Comparison of ENCODE assay signal across 21 mouse cellular contexts in the genomic region with DNA sequence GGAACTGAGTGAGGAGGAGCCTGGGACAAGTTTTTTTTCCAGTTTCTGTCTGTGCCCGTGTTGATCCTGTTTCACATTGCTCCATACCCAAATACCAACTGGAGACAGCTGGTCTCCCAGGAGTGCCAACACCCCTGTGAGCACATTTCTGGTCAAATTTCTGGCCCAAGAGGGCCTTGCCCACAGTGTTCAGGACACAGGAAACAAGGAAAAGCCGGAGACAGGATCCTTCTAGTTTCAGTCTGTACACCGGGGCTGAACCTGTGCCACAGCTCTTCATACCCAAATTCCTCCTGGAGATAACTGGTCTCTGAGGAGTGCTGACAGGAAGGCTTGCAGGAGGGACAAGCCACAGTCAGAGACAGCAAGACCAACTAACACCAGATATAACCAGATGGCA.
DNase-seq lines count a peak whose midpoint lies in the region; ATAC-seq and TF ChIP-seq lines count a peak whose summit lies in the region.
"Had no signal": no experiment of that assay in that cellular context is flagged by ENCODE, and none has a peak within 500 bp of the region (broad histone marks: within the 10 kb centered on the region; RNA-seq: fewer than 3 reads in every experiment).

No protein-coding gene starts in this region.

- 84% methylated on average over 3 of the region's 3 CpGs for WGBS in midbrain, postnatal 0 days
- WGBS in midbrain, embryonic 16.5 days, result 92% methylated on average over 3 of the region's 3 CpGs

- no peaks in the 10 kb centered on the region for H3K27me3 ChIP-seq in midbrain, postnatal 0 days (ENCODE audit: insufficient read depth, low read length)
- H3K27me3 ChIP-seq in midbrain, embryonic 16.5 days (ENCODE audit: control insufficient read depth, insufficient read depth, low read depth, low read length), result no peaks in the 10 kb centered on the region
- H3K27me3 ChIP-seq: CH12.LX; embryonic facial prominence, embryonic 12.5 days; forebrain, embryonic 12.5 days; heart, embryonic 12.5 days; intestine, embryonic 15.5 days; Patski had no signal

- no peaks in the 10 kb centered on the region for H3K9me3 ChIP-seq in midbrain, postnatal 0 days (ENCODE audit: low read length)
- no peaks in the 10 kb centered on the region for H3K9me3 ChIP-seq in midbrain, embryonic 16.5 days (replicated peaks; ENCODE audit: control insufficient read depth, low read length, poor library complexity, severe bottlenecking)
- H3K9me3 ChIP-seq: embryonic facial prominence, embryonic 12.5 days; forebrain, embryonic 12.5 days; heart, embryonic 12.5 days; hindbrain, embryonic 10.5 days; intestine, embryonic 15.5 days had no signal

- no peak overlapping the region for H3K9ac ChIP-seq in midbrain, postnatal 0 days (replicated peaks; ENCODE audit: low read length, poor library complexity, severe bottlenecking)
- H3K9ac ChIP-seq in midbrain, embryonic 16.5 days (ENCODE audit: low read depth, low read length), result no peak overlapping the region
- H3K9ac ChIP-seq: embryonic facial prominence, embryonic 12.5 days; forebrain, embryonic 12.5 days; heart, embryonic 12.5 days; hindbrain, embryonic 14.5 days; intestine, embryonic 15.5 days had no signal

- H3K4me1 ChIP-seq in midbrain, postnatal 0 days (ENCODE audit: insufficient read depth, low read length), result no peaks in the 10 kb centered on the region
- no peaks in the 10 kb centered on the region for H3K4me1 ChIP-seq in midbrain, embryonic 16.5 days (ENCODE audit: control insufficient read depth, insufficient read depth, low read length)
- H3K4me1 ChIP-seq: embryonic facial prominence, embryonic 12.5 days; forebrain, embryonic 12.5 days; heart, embryonic 12.5 days; hindbrain, embryonic 10.5 days; intestine, embryonic 15.5 days had no signal

- no peak overlapping the region for H3K4me3 ChIP-seq in midbrain, postnatal 0 days (ENCODE audit: low read depth, low read length)
- H3K4me3 ChIP-seq in midbrain, embryonic 16.5 days (ENCODE audit: low read depth, low read length), result no peak overlapping the region
- H3K4me3 ChIP-seq: embryonic facial prominence, embryonic 12.5 days; forebrain, embryonic 12.5 days; heart, adult 2 months; heart, embryonic 12.5 days; hindbrain, embryonic 10.5 days; intestine, embryonic 15.5 days had no signal

- no peak overlapping the region for H3K27ac ChIP-seq in midbrain, postnatal 0 days (ENCODE audit: low read depth, low read length)
- H3K27ac ChIP-seq in midbrain, embryonic 16.5 days (ENCODE audit: low read length), result no peak overlapping the region
- H3K27ac ChIP-seq: embryonic facial prominence, embryonic 12.5 days; forebrain, embryonic 12.5 days; heart, adult 2 months; hindbrain, embryonic 10.5 days; hindbrain, embryonic 14.5 days; intestine, embryonic 15.5 days had no signal

- no peak overlapping the region for H3K4me2 ChIP-seq in midbrain, postnatal 0 days (ENCODE audit: low read depth, low read length, poor library complexity, severe bottlenecking)
- no peak overlapping the region for H3K4me2 ChIP-seq in midbrain, embryonic 16.5 days (ENCODE audit: low read length)
- H3K4me2 ChIP-seq: embryonic facial prominence, embryonic 12.5 days; forebrain, embryonic 12.5 days; heart, embryonic 12.5 days; hindbrain, embryonic 14.5 days; intestine, embryonic 15.5 days had no signal

- no peaks in the 10 kb centered on the region for H3K36me3 ChIP-seq in midbrain, postnatal 0 days (ENCODE audit: insufficient read depth, low read length)
- no peaks in the 10 kb centered on the region for H3K36me3 ChIP-seq in midbrain, embryonic 16.5 days (ENCODE audit: control insufficient read depth, insufficient read depth, low read length)
- H3K36me3 ChIP-seq: embryonic facial prominence, embryonic 12.5 days; forebrain, embryonic 12.5 days; heart, embryonic 12.5 days; hindbrain, embryonic 10.5 days; intestine, embryonic 15.5 days had no signal

- DNase-seq in brain, adult 2 months (ENCODE audit: low read depth, low spot score), result peak; percentile 92
- DNase-seq in cerebellum, adult 18-20 months, result peak; percentile 78
- peak; percentile 89 for DNase-seq in cerebellum, adult 9-11 months
- DNase-seq in cerebellum, postnatal 36 days, result peak; percentile 67 to 75
- DNase-seq in midbrain, postnatal 0 days (ENCODE audit: low spot score), result no peak
- no peak for DNase-seq in kidney, adult 9 months
- DNase-seq: adrenal gland, adult 8-10 months; adrenal gland, postnatal 36 days; gastrocnemius, postnatal 14 days; heart, adult 2 months; kidney, adult 2 months had no signal

- TF ChIP-seq CTCF in midbrain, postnatal 0 days (IDR thresholded peaks at IDR 0.05), result no peak

- ATAC-seq in midbrain, postnatal 0 days (ENCODE audit: low FRiP score), result no peak
- ATAC-seq in midbrain, embryonic 16.5 days, result no peak
- ATAC-seq: forebrain, embryonic 16.5 days; intestine, embryonic 15.5 days; Patski had no signal

Comparison
In these comparisons a context has a peak if more than half of its experiments do, and no peak if none do; other contexts are left out.
1. DNase-seq: peak in brain, adult 2 months (single experiment), cerebellum, adult 18-20 months (2 of 2), cerebellum, adult 9-11 months (single experiment) and cerebellum, postnatal 36 days (2 of 2); none in midbrain, postnatal 0 days (single experiment) and kidney, adult 9 months (single experiment).